Mouse (Mus musculus): ENCODE results near the gene Ninj1.

- TF ChIP-seq CTCF (IDR thresholded peaks at IDR 0.05; ENCODE audit: insufficient read depth, low read depth, low read length) (no peak), POLR2A (IDR thresholded peaks at IDR 0.05; ENCODE audit: insufficient read depth, low read depth, low read length) (no peak)
Measured at GRCm38 (mm10) chr13:49193650-49194049, 6.4 kb downstream of the Ninj1 start.
